Mouse (Mus musculus) intestine, embryonic 16.5 days (tissue): ENCODE measurements around the gene Cfap100. TPM values are rescaled to one million over a fixed set of nuclear protein-coding genes. Genes with fewer than 3 reads are reported as not detected.

Experiments used
- ATAC-seq: fragments of 200-750 bp; cut with Nextera tagmentation; 2 replicates; pipeline ENCODE4 v1.8.0; 2017; ENCODE audit warnings: moderate TSS enrichment, moderate library complexity
- H3K27ac ChIP-seq: fragments of 300-500 bp; sonication (generic); 2 replicates; pipeline ENCODE4 v1.5.1; 2014; ENCODE audit warnings: mild to moderate bottlenecking, low read length
- H3K27me3 ChIP-seq: fragments of 300-500 bp; sonication (generic); replicated peaks from 2 replicates; pipeline ENCODE4 v1.6.1; 2014; ENCODE audit warnings: low read length, control low read depth, mixed read lengths; ENCODE audit not compliant: control insufficient read depth, insufficient read depth
- H3K36me3 ChIP-seq: fragments of 300-500 bp; sonication (generic); 2 replicates; pipeline ENCODE4 v1.6.1; 2014; ENCODE audit warnings: low read length, control low read depth; ENCODE audit not compliant: control insufficient read depth, insufficient read depth
- H3K4me1 ChIP-seq: fragments of 300-500 bp; sonication (generic); 2 replicates; pipeline ENCODE4 v1.6.1; 2014; ENCODE audit warnings: low read length, control low read depth, mixed read lengths; ENCODE audit not compliant: control insufficient read depth, insufficient read depth
- H3K4me2 ChIP-seq: fragments of 300-500 bp; sonication (generic); 2 replicates; pipeline ENCODE4 v1.6.1; 2014; ENCODE audit warnings: low read depth, low read length, control low read depth
- H3K4me3 ChIP-seq: fragments of 300-500 bp; sonication (generic); 2 replicates; pipeline ENCODE4 v1.5.1; 2014; ENCODE audit warnings: mild to moderate bottlenecking, low read length
- H3K9ac ChIP-seq: fragments of 300-500 bp; sonication (generic); 2 replicates; pipeline ENCODE4 v1.6.1; 2014; ENCODE audit warnings: low read depth, low read length
- H3K9me3 ChIP-seq: fragments of 300-500 bp; sonication (generic); 2 replicates; pipeline ENCODE4 v1.6.1; 2016; ENCODE audit warnings: low read length, control low read depth; ENCODE audit not compliant: control insufficient read depth
- WGBS: fragments of 180-500 bp; shearing (Covaris S2); extraction: QIAGEN DNeasy Blood & Tissue Kit; methylation state at CpG from one replicate; pipeline ENCODE4 v1.1.7; 2014; 5-methylcytosine and 5-hydroxymethylcytosine counted together
- polyA plus RNA-seq: library from polyadenylated mRNA; unstranded; fragments of >200 nt; fragmentation: Nextera tagmentation; extraction: Ambion mirVana; gene quantifications from 2 replicates; pipeline ENCODE4 v1.2.1, GENCODE M21; 2015

Gene Cfap100
- polyA plus RNA-seq, 1 experiment from 2014 or later, result 0.32 TPM

- peak overlapping the region; percentile 84 for H3K27ac ChIP-seq
- H3K9me3 ChIP-seq, result no peaks in the 10 kb centered on the region
- H3K4me1 ChIP-seq, result peaks cover 19% of the 10 kb centered on the region
- H3K9ac ChIP-seq, result peak overlapping the region; percentile 88
- 0% methylated on average over 88 of the region's 98 CpGs for WGBS
- peak overlapping the region; percentile 93 for H3K4me2 ChIP-seq
- H3K4me3 ChIP-seq, result peak overlapping the region; percentile 92
- ATAC-seq, result peak; percentile 86
- H3K27me3 ChIP-seq, result no peaks in the 10 kb centered on the region
- peaks cover 8% of the 10 kb centered on the region; the same call in 1 of the 2 replicates for H3K36me3 ChIP-seq
Measured at GRCm38 (mm10) chr6:90369725-90370553, 58.7 kb downstream of the Cfap100 start.

- 5% methylated on average over 41 of the region's 41 CpGs for WGBS
- Histone ChIP-seq H3K9ac (peak within 1 kb of the TSS; percentile 88), H3K27ac (peak within 1 kb of the TSS; percentile 84), H3K4me2 (peak within 1 kb of the TSS; percentile 93), H3K27me3 (no peaks in the 10 kb centered on the region), H3K9me3 (no peaks in the 10 kb centered on the region), H3K36me3 (0 out of 2 replicates have a peak, but pooled peaks cover 7% of the 10 kb centered on the region), H3K4me1 (peaks cover 19% of the 10 kb centered on the region), H3K4me3 (peak within 1 kb of the TSS; percentile 92)
- peak; percentile 98 for ATAC-seq
Measured at GRCm38 (mm10) chr6:90368976-90369724, 59.4 kb downstream of the Cfap100 start, which contains the start of gene Zxdc. Gene Zxdc, plus strand, starts transcription at chr6:90369492.

- H3K36me3 ChIP-seq, result no peaks in the 10 kb centered on the region
- H3K4me2 ChIP-seq, result no peak overlapping the region
- H3K9ac ChIP-seq, result no peak overlapping the region
- no peak for ATAC-seq
- no peaks in the 10 kb centered on the region for H3K27me3 ChIP-seq
- H3K4me3 ChIP-seq, result no peak overlapping the region
- WGBS, result 77% methylated on average over 5 of the region's 5 CpGs
- no peaks in the 10 kb centered on the region for H3K9me3 ChIP-seq
- H3K27ac ChIP-seq, result no peak overlapping the region
- H3K4me1 ChIP-seq, result peaks cover 13% of the 10 kb centered on the region
Measured at GRCm38 (mm10) chr6:90363301-90363700, 65.3 kb downstream of the Cfap100 start.

- Histone ChIP-seq H3K9ac (no peak overlapping the region), H3K9me3 (no peaks in the 10 kb centered on the region), H3K27me3 (no peaks in the 10 kb centered on the region), H3K36me3 (no peaks in the 10 kb centered on the region), H3K4me1 (peaks cover 19% of the 10 kb centered on the region), H3K4me3 (no peak overlapping the region), H3K27ac (no peak overlapping the region; the same call in 1 of the 2 replicates), H3K4me2 (no peak overlapping the region)
- 0 out of 2 replicates have a peak, but pooled peaks have one; percentile 1 for ATAC-seq
- WGBS, result 79% methylated on average over 6 of the region's 6 CpGs
Measured at GRCm38 (mm10) chr6:90360922-90361614, 67.5 kb downstream of the Cfap100 start.

GRCm38 (mm10) chr6:90360024-90360781, 68.4 kb downstream of the Cfap100 start:
- H3K4me3 ChIP-seq, result no peak overlapping the region
- H3K36me3 ChIP-seq, result no peaks in the 10 kb centered on the region
- H3K27me3 ChIP-seq, result no peaks in the 10 kb centered on the region
- H3K4me1 ChIP-seq, result peaks cover 19% of the 10 kb centered on the region
- no peaks in the 10 kb centered on the region for H3K9me3 ChIP-seq
- whole genome bisulfite sequencing, result 39% methylated on average over 7 of the region's 7 CpGs
- peak; percentile 92 for ATAC-seq
- peak overlapping the region; percentile 40; the same call in 1 of the 2 replicates for H3K27ac ChIP-seq
- no peak overlapping the region for H3K4me2 ChIP-seq
- no peak overlapping the region for H3K9ac ChIP-seq

- Histone ChIP-seq H3K4me3 (no peak overlapping the region), H3K4me2 (no peak overlapping the region), H3K9ac (no peak overlapping the region), H3K27ac (no peak overlapping the region; the same call in 1 of the 2 replicates), H3K4me1 (peaks cover 19% of the 10 kb centered on the region), H3K9me3 (no peaks in the 10 kb centered on the region), H3K27me3 (no peaks in the 10 kb centered on the region), H3K36me3 (no peaks in the 10 kb centered on the region)
- 85% methylated on average over 2 of the region's 2 CpGs for WGBS
- ATAC-seq, result no peak
Measured at GRCm38 (mm10) chr6:90359445-90359844, 69.2 kb downstream of the Cfap100 start.

- ATAC-seq, result no peak
- no peaks in the 10 kb centered on the region for H3K36me3 ChIP-seq
- WGBS, result 49% methylated on average over 5 of the region's 5 CpGs
- no peak overlapping the region for H3K4me3 ChIP-seq
- no peak overlapping the region for H3K27ac ChIP-seq
- H3K9me3 ChIP-seq, result no peaks in the 10 kb centered on the region
- no peak overlapping the region for H3K9ac ChIP-seq
- H3K4me2 ChIP-seq, result no peak overlapping the region
- H3K4me1 ChIP-seq, result peaks cover 19% of the 10 kb centered on the region
- no peaks in the 10 kb centered on the region for H3K27me3 ChIP-seq
Measured at GRCm38 (mm10) chr6:90358142-90358541, 70.5 kb downstream of the Cfap100 start.
